Mouse (Mus musculus): ENCODE results near the gene Ptpn5. TPM values are rescaled to one million over a fixed set of nuclear protein-coding genes. Genes with fewer than 3 reads are reported as not detected.

Ptpn5 gene
- polyA plus RNA-seq, 1 experiment from 2014 or later, result 2.0 TPM

Small RNA genes lying within 50 kb of the gene (microRNA-seq; reads per million reads assigned to microRNA genes)
- not detected for gene Mir7056 (ENCODE audit: borderline number of aligned reads)

Other genes with a start within 250 kb of the Ptpn5 start
- gene Tsg101, start 213.7 kb downstream of the Ptpn5 start, polyA plus RNA-seq (2014; fragmentation: Nextera tagmentation; extraction: Ambion mirVana), result 174 and 178 TPM in 2 replicates
- gene Uevld, start 175.2 kb downstream of the Ptpn5 start, polyA plus RNA-seq (2014; fragmentation: Nextera tagmentation; extraction: Ambion mirVana), result 9.7 and 11.0 TPM in 2 replicates
- gene Gm9999, start 150.1 kb downstream of the Ptpn5 start, polyA plus RNA-seq (2014; fragmentation: Nextera tagmentation; extraction: Ambion mirVana), result not detected in 2 replicates
- gene Spty2d1, start 125.3 kb downstream of the Ptpn5 start, polyA plus RNA-seq (2014; fragmentation: Nextera tagmentation; extraction: Ambion mirVana), result 22.1 and 23.1 TPM in 2 replicates
- gene Tmem86a, start 83.1 kb downstream of the Ptpn5 start, polyA plus RNA-seq (2014; fragmentation: Nextera tagmentation; extraction: Ambion mirVana), result 19.6 and 25.9 TPM in 2 replicates
- not detected in 2 replicates for gene Mrgpra6, start 71.2 kb upstream of the Ptpn5 start, polyA plus RNA-seq (2014; fragmentation: Nextera tagmentation; extraction: Ambion mirVana)
- not detected in 2 replicates for gene Mrgpra9, start 119.2 kb upstream of the Ptpn5 start, polyA plus RNA-seq (2014; fragmentation: Nextera tagmentation; extraction: Ambion mirVana)
- gene Mrgpra1, start 220.6 kb upstream of the Ptpn5 start, polyA plus RNA-seq (2014; fragmentation: Nextera tagmentation; extraction: Ambion mirVana), result 0.15 and 0.20 TPM in 2 replicates

Measured in embryonic facial prominence, embryonic 14.5 days (tissue).